Mouse (Mus musculus) activated CD4-positive, CD25-positive, alpha-beta regulatory T cell, adult 4 months (primary cell): Measurements from ENCODE around the gene Kdm7a. TPM values are rescaled to one million over a fixed set of nuclear protein-coding genes. Genes with fewer than 3 reads are reported as not detected.

Experiments
- ATAC-seq: one replicate; pipeline ENCODE4 v1.8.0; 2017
- polyA plus RNA-seq, 2 experiments: library from polyadenylated mRNA; unstranded; fragments of 100-300 nt; shearing (Covaris generic); gene quantifications; one replicate each; pipeline ENCODE4 v1.2.1; 2017

Kdm7a gene
- polyA plus RNA-seq: 10 to 100 TPM; 10.5 to 11.4 TPM

- ATAC-seq: peak; percentile 56
These were observed at the start of gene Kdm7a for GRCm38 (mm10) chr6:39206581-39207461. TSS of gene Kdm7a (minus strand) at chr6:39206789.

- no peak for ATAC-seq
These were observed 48.7 kb upstream of the Kdm7a start for GRCm38 (mm10) chr6:39255271-39255670.

- ATAC-seq: no peak
These were observed 43.5 kb upstream of the Kdm7a start for GRCm38 (mm10) chr6:39250055-39250454.

- no peak for ATAC-seq
These were observed 42.7 kb upstream of the Kdm7a start for GRCm38 (mm10) chr6:39249176-39249770.

- ATAC-seq: no peak
These were observed 37.5 kb upstream of the Kdm7a start for GRCm38 (mm10) chr6:39244066-39244465.

- no peak for ATAC-seq
These were observed 36.9 kb upstream of the Kdm7a start for GRCm38 (mm10) chr6:39243511-39243961.

GRCm38 (mm10) chr6:39242718-39243471, 36.3 kb upstream of the Kdm7a start:
- ATAC-seq: no peak

- ATAC-seq: peak; percentile 95
These were observed 34.9 kb upstream of the Kdm7a start for GRCm38 (mm10) chr6:39241421-39241891.

GRCm38 (mm10) chr6:39240956-39241355, 34.4 kb upstream of the Kdm7a start:
- peak; percentile 30 for ATAC-seq

GRCm38 (mm10) chr6:39237887-39238286, 31.3 kb upstream of the Kdm7a start:
- ATAC-seq: no peak

GRCm38 (mm10) chr6:39232617-39233016, 26.0 kb upstream of the Kdm7a start:
- ATAC-seq: no peak

GRCm38 (mm10) chr6:39230664-39231063, 24.1 kb upstream of the Kdm7a start:
- ATAC-seq: no peak

GRCm38 (mm10) chr6:39226610-39226955, 20.0 kb upstream of the Kdm7a start:
- no peak for ATAC-seq

GRCm38 (mm10) chr6:39225876-39226609, 19.5 kb upstream of the Kdm7a start:
- ATAC-seq: no peak

GRCm38 (mm10) chr6:39223328-39223885, 16.8 kb upstream of the Kdm7a start:
- no peak for ATAC-seq

GRCm38 (mm10) chr6:39222487-39222886, 15.9 kb upstream of the Kdm7a start:
- no peak for ATAC-seq

- no peak for ATAC-seq
These were observed 11.4 kb upstream of the Kdm7a start for GRCm38 (mm10) chr6:39217961-39218360.

- no peak for ATAC-seq
These were observed 10.5 kb upstream of the Kdm7a start for GRCm38 (mm10) chr6:39217138-39217537.

- no peak for ATAC-seq
These were observed 8.5 kb upstream of the Kdm7a start for GRCm38 (mm10) chr6:39214949-39215606.

- no peak for ATAC-seq
These were observed 3.1 kb upstream of the Kdm7a start for GRCm38 (mm10) chr6:39209677-39210076.

- ATAC-seq: no peak
These were observed 1.6 kb upstream of the Kdm7a start for GRCm38 (mm10) chr6:39208181-39208580.
